Mouse (Mus musculus): Measurements from ENCODE around the gene Ccl9. TPM values are rescaled to one million over a fixed set of nuclear protein-coding genes. Genes with fewer than 3 reads are reported as not detected.

Ccl9 gene
- polyA plus RNA-seq (2014; fragmentation: Nextera tagmentation; extraction: Ambion mirVana), result 2.8 and 7.0 TPM in 2 replicates

DNA sequence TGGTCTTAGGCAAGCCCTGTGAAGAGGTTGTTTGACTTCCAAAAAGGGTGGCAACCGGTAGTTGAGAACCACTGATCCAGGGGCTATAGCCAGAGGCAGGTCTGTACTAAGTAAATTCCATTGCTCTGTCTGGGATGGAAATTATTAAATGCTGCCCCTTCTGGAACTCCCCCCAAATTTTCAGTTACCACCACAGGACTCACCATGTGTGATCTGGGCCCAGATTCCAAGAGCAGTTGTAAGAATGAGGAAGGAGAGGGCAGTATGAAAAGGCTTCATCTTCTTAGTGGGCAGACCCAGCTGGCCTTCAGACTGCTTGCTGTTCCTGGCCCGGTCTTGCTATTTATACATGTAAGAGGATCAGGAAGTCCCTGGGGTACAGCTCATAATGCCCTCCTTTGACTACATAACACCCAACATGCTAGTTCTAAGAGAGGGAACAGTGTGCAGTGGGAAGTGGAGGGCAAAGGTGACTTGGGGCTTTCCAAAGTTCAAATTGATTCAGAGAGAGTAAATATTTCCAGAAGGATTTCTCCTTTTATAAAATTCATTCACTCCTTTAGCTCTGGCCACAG is at the start of gene Ccl9:
Gene Ccl9, minus strand, starts transcription at position 451 of the 575 bp plus-strand sequence.
- no peak for TF ChIP-seq CTCF (IDR thresholded peaks at IDR 0.05; ENCODE audit: low read depth)
- 56% methylated on average over 2 of the region's 2 CpGs for WGBS
- Histone ChIP-seq H3K27me3 (ENCODE audit: insufficient read depth, low read length) (no peaks in the 10 kb centered on the region), H3K9me3 (ENCODE audit: low read depth, low read length) (no peaks in the 10 kb centered on the region), H3K4me1 (ENCODE audit: insufficient read depth) (no peaks in the 10 kb centered on the region), H3K27ac (ENCODE audit: low read depth) (no peak within 1 kb of the TSS), H3K9ac (no peak within 1 kb of the TSS), H3K36me3 (ENCODE audit: insufficient read depth) (no peaks in the 10 kb centered on the region), H3K4me3 (ENCODE audit: low read depth, low read length) (no peak within 1 kb of the TSS), H3K4me2 (no peak within 1 kb of the TSS)
- DNase-seq, result no peak
- no peak for ATAC-seq (ENCODE audit: insufficient read depth)

DNA sequence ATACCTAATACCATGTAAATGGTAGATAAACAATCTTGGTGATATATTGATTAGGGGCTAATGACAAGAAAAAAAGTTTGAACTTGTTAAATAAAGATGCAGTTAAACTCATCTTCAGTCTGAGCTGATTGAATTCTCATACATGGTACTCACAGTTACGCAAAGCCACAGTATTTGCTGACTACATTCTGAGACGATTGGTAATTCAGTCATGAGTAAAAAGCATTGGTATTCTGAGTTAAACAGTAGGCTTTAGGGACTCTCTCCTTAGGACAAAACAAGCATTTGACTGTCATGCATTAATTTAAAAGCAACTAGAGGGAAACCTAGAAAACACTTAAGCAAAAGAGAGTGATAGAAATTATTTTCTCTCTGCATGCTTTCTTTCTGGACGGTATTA is 45.1 kb upstream of the Ccl9 start:
- Histone ChIP-seq H3K4me3 (ENCODE audit: low read depth, low read length) (no peak overlapping the region), H3K9ac (no peak overlapping the region), H3K4me1 (ENCODE audit: insufficient read depth) (no peaks in the 10 kb centered on the region), H3K36me3 (ENCODE audit: insufficient read depth) (no peaks in the 10 kb centered on the region), H3K27ac (ENCODE audit: low read depth) (no peak overlapping the region), H3K4me2 (no peak overlapping the region), H3K9me3 (ENCODE audit: low read depth, low read length) (no peaks in the 10 kb centered on the region), H3K27me3 (ENCODE audit: insufficient read depth, low read length) (no peaks in the 10 kb centered on the region)
- no peak for ATAC-seq (ENCODE audit: insufficient read depth)
- no peak for TF ChIP-seq CTCF (IDR thresholded peaks at IDR 0.05; ENCODE audit: low read depth)
- WGBS, result 85% methylated on average over 3 of the region's 3 CpGs
- DNase-seq, result no peak

DNA sequence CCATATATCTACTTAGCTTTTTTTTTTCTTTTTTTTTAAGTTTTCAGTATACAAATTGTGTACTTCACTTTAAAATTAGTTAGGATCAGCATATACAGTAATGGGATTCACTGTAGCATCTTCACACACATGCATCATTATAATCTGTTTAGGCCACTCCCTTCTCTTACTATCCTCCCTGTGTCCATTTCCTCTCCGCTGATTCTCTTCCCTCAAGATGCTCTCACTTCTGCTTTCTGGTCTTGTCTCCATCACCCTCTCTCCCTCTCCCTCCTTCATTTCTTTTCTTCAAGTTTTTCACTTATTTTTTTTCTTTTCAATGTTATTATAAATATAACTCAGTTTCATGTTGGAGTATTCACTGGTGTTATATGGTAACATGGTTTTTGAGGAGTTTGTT is 40.6 kb upstream of the Ccl9 start:
- 87% methylated on average over 1 of the region's 1 CpGs for WGBS

DNA sequence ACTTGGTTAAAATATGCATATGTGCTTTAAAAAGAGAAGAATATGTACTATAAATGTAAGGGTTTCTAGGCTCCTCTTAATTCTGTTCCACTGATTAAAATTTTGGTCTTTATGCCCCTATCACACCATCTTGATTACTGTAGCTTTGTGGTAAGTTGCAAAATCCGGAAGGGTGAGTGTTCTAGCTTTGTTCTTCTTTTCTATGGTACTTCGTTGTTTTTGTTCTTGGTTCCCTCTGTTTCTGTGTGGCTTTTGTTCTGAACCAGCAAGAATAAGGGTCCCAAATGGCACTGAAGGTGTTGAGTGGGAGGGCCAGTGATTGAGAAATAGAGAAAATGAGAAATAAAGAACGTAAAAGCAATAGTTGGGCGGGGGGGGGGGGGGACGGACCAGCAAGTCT is 39.8 kb upstream of the Ccl9 start:
- H3K27ac ChIP-seq (ENCODE audit: low read depth), result no peak overlapping the region
- no peaks in the 10 kb centered on the region for H3K4me1 ChIP-seq (ENCODE audit: insufficient read depth)
- no peak for ATAC-seq (ENCODE audit: insufficient read depth)
- no peaks in the 10 kb centered on the region for H3K27me3 ChIP-seq (ENCODE audit: insufficient read depth, low read length)
- WGBS, result 74% methylated on average over 5 of the region's 5 CpGs
- no peak for TF ChIP-seq CTCF (IDR thresholded peaks at IDR 0.05; ENCODE audit: low read depth)
- H3K4me3 ChIP-seq (ENCODE audit: low read depth, low read length), result no peak overlapping the region
- H3K4me2 ChIP-seq, result no peak overlapping the region
- no peak for DNase-seq
- no peaks in the 10 kb centered on the region for H3K9me3 ChIP-seq (ENCODE audit: low read depth, low read length)
- H3K36me3 ChIP-seq (ENCODE audit: insufficient read depth), result no peaks in the 10 kb centered on the region
- no peak overlapping the region for H3K9ac ChIP-seq

More for the DNA sequence above, 40.6 kb upstream of the Ccl9 start:
- Histone ChIP-seq H3K27me3 (ENCODE audit: insufficient read depth, low read length) (no peaks in the 10 kb centered on the region), H3K4me2 (no peak overlapping the region), H3K36me3 (ENCODE audit: insufficient read depth) (no peaks in the 10 kb centered on the region), H3K4me3 (ENCODE audit: low read depth, low read length) (no peak overlapping the region), H3K9ac (no peak overlapping the region), H3K4me1 (ENCODE audit: insufficient read depth) (no peaks in the 10 kb centered on the region), H3K9me3 (ENCODE audit: low read depth, low read length) (no peaks in the 10 kb centered on the region), H3K27ac (ENCODE audit: low read depth) (no peak overlapping the region)
- TF ChIP-seq CTCF (IDR thresholded peaks at IDR 0.05; ENCODE audit: low read depth), result no peak
- ATAC-seq (ENCODE audit: insufficient read depth), result no peak
- DNase-seq, result no peak

DNA sequence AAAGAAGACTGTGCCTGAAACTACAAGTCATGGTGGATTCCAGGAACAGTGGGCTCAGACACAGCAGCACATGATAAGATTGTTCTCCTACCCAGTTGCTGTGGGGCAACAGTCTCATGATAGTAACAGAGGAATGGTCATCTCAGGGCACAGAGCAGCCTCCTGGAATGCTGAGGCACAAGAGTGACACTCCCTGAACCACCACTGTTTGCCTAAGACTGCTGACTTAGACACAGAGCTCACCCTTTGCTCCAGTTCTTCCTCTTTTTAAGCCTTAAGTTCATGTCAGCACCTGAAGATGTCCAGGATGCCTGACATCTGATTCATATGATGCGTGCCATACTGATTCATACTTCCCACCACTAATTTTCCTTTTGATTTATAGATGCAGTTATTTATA is 38.1 kb upstream of the Ccl9 start:
- no peak overlapping the region for H3K4me3 ChIP-seq (ENCODE audit: low read depth, low read length)
- DNase-seq (no peak), ATAC-seq (ENCODE audit: insufficient read depth) (no peak)
- TF ChIP-seq CTCF (IDR thresholded peaks at IDR 0.05; ENCODE audit: low read depth), result no peak
- WGBS, result 76% methylated on average over 1 of the region's 1 CpGs
- no peak overlapping the region for H3K4me2 ChIP-seq
- no peaks in the 10 kb centered on the region for H3K36me3 ChIP-seq (ENCODE audit: insufficient read depth)
- no peaks in the 10 kb centered on the region for H3K27me3 ChIP-seq (ENCODE audit: insufficient read depth, low read length)
- no peaks in the 10 kb centered on the region for H3K4me1 ChIP-seq (ENCODE audit: insufficient read depth)
- H3K27ac ChIP-seq (ENCODE audit: low read depth), result no peak overlapping the region
- no peak overlapping the region; the same call in 1 of the 2 replicates for H3K9ac ChIP-seq
- no peaks in the 10 kb centered on the region for H3K9me3 ChIP-seq (ENCODE audit: low read depth, low read length)

DNA sequence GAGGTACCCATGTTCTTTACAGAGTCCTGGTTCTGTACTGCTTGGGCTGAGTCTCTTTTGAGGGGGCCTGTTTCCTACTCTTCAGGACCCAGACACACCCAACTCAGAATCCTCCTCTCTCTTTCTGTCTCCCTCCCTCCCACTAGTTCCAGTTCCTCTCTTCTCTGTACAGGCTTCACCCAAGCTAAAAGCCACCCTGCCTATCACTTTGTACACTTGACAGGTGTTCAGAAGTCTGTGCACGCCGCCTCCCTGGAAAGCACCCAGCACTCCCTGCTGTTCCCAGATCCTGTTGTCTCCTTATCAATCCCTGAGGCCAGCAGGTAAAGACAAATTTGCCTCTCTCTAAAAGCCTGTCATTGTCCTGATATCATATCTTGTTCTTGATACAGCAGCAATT is 32.5 kb upstream of the Ccl9 start:
- Histone ChIP-seq H3K9ac (no peak overlapping the region), H3K4me2 (no peak overlapping the region), H3K27me3 (ENCODE audit: insufficient read depth, low read length) (no peaks in the 10 kb centered on the region), H3K4me3 (ENCODE audit: low read depth, low read length) (no peak overlapping the region), H3K9me3 (ENCODE audit: low read depth, low read length) (no peaks in the 10 kb centered on the region), H3K27ac (ENCODE audit: low read depth) (no peak overlapping the region), H3K36me3 (ENCODE audit: insufficient read depth) (no peaks in the 10 kb centered on the region), H3K4me1 (ENCODE audit: insufficient read depth) (no peaks in the 10 kb centered on the region)
- no peak for TF ChIP-seq CTCF (IDR thresholded peaks at IDR 0.05; ENCODE audit: low read depth)
- WGBS, result 60% methylated on average over 2 of the region's 2 CpGs
- DNase-seq (no peak), ATAC-seq (ENCODE audit: insufficient read depth) (no peak)

DNA sequence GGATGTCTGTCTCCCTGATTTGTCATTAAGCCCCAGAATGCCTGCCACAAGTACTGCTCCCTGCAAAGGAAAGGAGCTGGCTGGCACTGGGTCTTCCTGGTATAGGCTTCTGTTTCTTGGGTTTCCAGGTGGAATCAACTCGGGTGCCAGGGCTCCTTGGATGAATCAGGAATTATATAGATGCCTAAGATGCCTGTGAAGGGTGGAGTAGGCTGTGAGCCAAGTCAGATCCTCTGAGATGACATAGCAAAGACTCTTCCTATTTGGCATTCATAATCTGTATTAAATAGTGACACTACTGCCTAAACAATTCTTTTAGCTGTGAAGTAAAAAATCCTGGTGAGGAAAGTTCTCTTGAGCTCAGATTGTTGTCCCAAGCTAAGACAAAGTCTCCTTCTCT is 28.0 kb upstream of the Ccl9 start:
- no peak overlapping the region for H3K4me2 ChIP-seq
- WGBS, result 40% methylated on average over 1 of the region's 1 CpGs
- no peaks in the 10 kb centered on the region for H3K9me3 ChIP-seq (ENCODE audit: low read depth, low read length)
- H3K4me1 ChIP-seq (ENCODE audit: insufficient read depth), result no peaks in the 10 kb centered on the region
- H3K27me3 ChIP-seq (ENCODE audit: insufficient read depth, low read length), result no peaks in the 10 kb centered on the region
- H3K27ac ChIP-seq (ENCODE audit: low read depth), result no peak overlapping the region
- DNase-seq (no peak), ATAC-seq (ENCODE audit: insufficient read depth) (no peak)
- H3K9ac ChIP-seq, result no peak overlapping the region
- no peaks in the 10 kb centered on the region for H3K36me3 ChIP-seq (ENCODE audit: insufficient read depth)
- no peak for TF ChIP-seq CTCF (IDR thresholded peaks at IDR 0.05; ENCODE audit: low read depth)
- H3K4me3 ChIP-seq (ENCODE audit: low read depth, low read length), result no peak overlapping the region

DNA sequence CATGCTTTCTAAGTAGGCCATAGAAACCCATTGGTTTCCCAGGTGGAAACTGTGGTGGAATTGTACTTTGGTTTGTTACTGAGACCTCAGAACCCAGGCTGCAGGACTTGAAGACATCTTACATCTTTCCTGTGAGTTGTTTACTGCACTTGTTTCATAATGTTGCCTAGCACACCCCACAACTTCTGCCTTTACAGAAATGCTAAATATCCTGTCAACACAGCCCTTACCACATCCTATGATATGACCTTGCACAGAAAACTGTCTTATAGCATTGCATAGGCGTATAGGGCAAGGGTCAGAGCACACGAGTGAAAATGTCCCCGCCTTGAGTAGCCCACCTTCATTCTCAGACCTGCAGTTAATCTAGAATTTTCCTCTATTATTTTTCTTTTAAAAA is 27.1 kb upstream of the Ccl9 start:
- H3K27ac ChIP-seq (ENCODE audit: low read depth), result no peak overlapping the region
- no peak for TF ChIP-seq CTCF (IDR thresholded peaks at IDR 0.05; ENCODE audit: low read depth)
- no peaks in the 10 kb centered on the region for H3K27me3 ChIP-seq (ENCODE audit: insufficient read depth, low read length)
- no peaks in the 10 kb centered on the region for H3K36me3 ChIP-seq (ENCODE audit: insufficient read depth)
- no peaks in the 10 kb centered on the region for H3K9me3 ChIP-seq (ENCODE audit: low read depth, low read length)
- 90% methylated on average over 3 of the region's 3 CpGs for WGBS
- H3K4me2 ChIP-seq, result no peak overlapping the region
- no peak for ATAC-seq (ENCODE audit: insufficient read depth)
- H3K4me3 ChIP-seq (ENCODE audit: low read depth, low read length), result no peak overlapping the region
- no peak overlapping the region for H3K9ac ChIP-seq
- no peak for DNase-seq
- H3K4me1 ChIP-seq (ENCODE audit: insufficient read depth), result no peaks in the 10 kb centered on the region

Measured in lung, embryonic 14.5 days (tissue).